Mouse (Mus musculus): ENCODE data around the gene Hoxa7. TPM values are rescaled to one million over a fixed set of nuclear protein-coding genes. Genes with fewer than 3 reads are reported as not detected.

The Hoxa7 gene
- polyA plus RNA-seq, 1 experiment, result 11.9 TPM

- TF ChIP-seq POLR2A (IDR thresholded peaks at IDR 0.05; ENCODE audit: insufficient read length, low read depth), result no peak
- TF ChIP-seq POLR2AphosphoS2 (IDR thresholded peaks at IDR 0.05; ENCODE audit: insufficient read length, low read depth), result no peak
- no peak for TF ChIP-seq REST (IDR thresholded peaks at IDR 0.05; ENCODE audit: insufficient read depth, insufficient read length)
- TF ChIP-seq CEBPB (IDR thresholded peaks at IDR 0.05; ENCODE audit: insufficient read depth, poor library complexity, severe bottlenecking), result no peak
- TF ChIP-seq MYOG (IDR thresholded peaks at IDR 0.05; ENCODE audit: control insufficient read depth in 1 of 3, insufficient read depth in 1 of 3, insufficient read length in 2 of 3, low read depth in 2 of 3), result no peak
- TF ChIP-seq USF1 (IDR thresholded peaks at IDR 0.05; ENCODE audit: low read depth), result no peak
- no peak for TF ChIP-seq MYOD1 (IDR thresholded peaks at IDR 0.05; ENCODE audit: control insufficient read depth in 1 of 3, insufficient read length in 2 of 3, low read depth in 2 of 3)
- no peak for TF ChIP-seq MAX (IDR thresholded peaks at IDR 0.05; ENCODE audit: low read depth)
- TF ChIP-seq TCF12 (IDR thresholded peaks at IDR 0.05; ENCODE audit: insufficient read depth, poor library complexity, severe bottlenecking), result no peak
- no peak for TF ChIP-seq SRF (IDR thresholded peaks at IDR 0.05; ENCODE audit: control insufficient read depth, insufficient read length, low read depth)
- no peak for TF ChIP-seq TCF3 (IDR thresholded peaks at IDR 0.05; ENCODE audit: insufficient read length, low read depth)
- no peak for TF ChIP-seq E2F4 (IDR thresholded peaks at IDR 0.05; ENCODE audit: insufficient read depth)
- Histone ChIP-seq H3ac (ENCODE audit: control insufficient read depth, insufficient read length) (no peak overlapping the region), H3K27me3 (ENCODE audit: control insufficient read depth, insufficient read depth, insufficient read length) (no peaks in the 10 kb centered on the region), H3K79me2 (ENCODE audit: control insufficient read depth, insufficient read depth) (peaks cover 34% of the 10 kb centered on the region), H3K4me3 (no peak overlapping the region), H3K4me2 (ENCODE audit: low read depth) (no peak overlapping the region), H3K36me3 (ENCODE audit: control insufficient read depth, insufficient read depth) (peaks cover 13% of the 10 kb centered on the region)
Observed at GRCm38 (mm10) chr6:52206882-52207683, 14.6 kb downstream of the Hoxa7 start.

GRCm38 (mm10) chr6:52205638-52206621 is 15.7 kb downstream of the Hoxa7 start:
- Histone ChIP-seq H3K36me3 (ENCODE audit: control insufficient read depth, insufficient read depth) (peaks cover 16% of the 10 kb centered on the region), H3K4me2 (ENCODE audit: low read depth) (no peak overlapping the region), H3ac (ENCODE audit: control insufficient read depth, insufficient read length) (no peak overlapping the region), H3K79me2 (ENCODE audit: control insufficient read depth, insufficient read depth) (peaks cover 27% of the 10 kb centered on the region), H3K27me3 (ENCODE audit: control insufficient read depth, insufficient read depth, insufficient read length) (no peaks in the 10 kb centered on the region), H3K4me3 (no peak overlapping the region)
- no peak for TF ChIP-seq E2F4 (IDR thresholded peaks at IDR 0.05; ENCODE audit: insufficient read depth)
- no peak for TF ChIP-seq CEBPB (IDR thresholded peaks at IDR 0.05; ENCODE audit: insufficient read depth, poor library complexity, severe bottlenecking)
- no peak for TF ChIP-seq POLR2A (IDR thresholded peaks at IDR 0.05; ENCODE audit: insufficient read length, low read depth)
- TF ChIP-seq TCF3 (IDR thresholded peaks at IDR 0.05; ENCODE audit: insufficient read length, low read depth), result no peak
- TF ChIP-seq REST (IDR thresholded peaks at IDR 0.05; ENCODE audit: insufficient read depth, insufficient read length), result no peak
- TF ChIP-seq SRF (IDR thresholded peaks at IDR 0.05; ENCODE audit: control insufficient read depth, insufficient read length, low read depth), result no peak
- TF ChIP-seq TCF12 (IDR thresholded peaks at IDR 0.05; ENCODE audit: insufficient read depth, poor library complexity, severe bottlenecking), result no peak
- TF ChIP-seq MYOG (IDR thresholded peaks at IDR 0.05; ENCODE audit: control insufficient read depth in 1 of 3, insufficient read depth in 1 of 3, insufficient read length in 2 of 3, low read depth in 2 of 3), result no peak
- TF ChIP-seq POLR2AphosphoS2 (IDR thresholded peaks at IDR 0.05; ENCODE audit: insufficient read length, low read depth), result no peak
- TF ChIP-seq MAX (IDR thresholded peaks at IDR 0.05; ENCODE audit: low read depth), result no peak
- no peak for TF ChIP-seq USF1 (IDR thresholded peaks at IDR 0.05; ENCODE audit: low read depth)

GRCm38 (mm10) chr6:52205221-52205620 is 16.4 kb downstream of the Hoxa7 start:
- no peak for TF ChIP-seq TCF12 (IDR thresholded peaks at IDR 0.05; ENCODE audit: insufficient read depth, poor library complexity, severe bottlenecking)
- TF ChIP-seq USF1 (IDR thresholded peaks at IDR 0.05; ENCODE audit: low read depth), result no peak
- TF ChIP-seq SRF (IDR thresholded peaks at IDR 0.05; ENCODE audit: control insufficient read depth, insufficient read length, low read depth), result no peak
- no peak for TF ChIP-seq E2F4 (IDR thresholded peaks at IDR 0.05; ENCODE audit: insufficient read depth)
- no peak for TF ChIP-seq POLR2A (IDR thresholded peaks at IDR 0.05; ENCODE audit: insufficient read length, low read depth)
- TF ChIP-seq CEBPB (IDR thresholded peaks at IDR 0.05; ENCODE audit: insufficient read depth, poor library complexity, severe bottlenecking), result no peak
- no peak for TF ChIP-seq MYOG (IDR thresholded peaks at IDR 0.05; ENCODE audit: control insufficient read depth in 1 of 3, insufficient read depth in 1 of 3, insufficient read length in 2 of 3, low read depth in 2 of 3)
- TF ChIP-seq MAX (IDR thresholded peaks at IDR 0.05; ENCODE audit: low read depth), result no peak
- TF ChIP-seq POLR2AphosphoS2 (IDR thresholded peaks at IDR 0.05; ENCODE audit: insufficient read length, low read depth), result no peak
- TF ChIP-seq TCF3 (IDR thresholded peaks at IDR 0.05; ENCODE audit: insufficient read length, low read depth), result no peak
- TF ChIP-seq REST (IDR thresholded peaks at IDR 0.05; ENCODE audit: insufficient read depth, insufficient read length), result no peak
- no peak for TF ChIP-seq MYOD1 (IDR thresholded peaks at IDR 0.05; ENCODE audit: control insufficient read depth in 1 of 3, insufficient read length in 2 of 3, low read depth in 2 of 3)
- no peak overlapping the region for H3ac ChIP-seq (ENCODE audit: control insufficient read depth, insufficient read length)
- no peak overlapping the region for H3K4me2 ChIP-seq (ENCODE audit: low read depth)
- H3K36me3 ChIP-seq (ENCODE audit: control insufficient read depth, insufficient read depth), result peaks cover 16% of the 10 kb centered on the region
- H3K4me3 ChIP-seq, result no peak overlapping the region
- H3K27me3 ChIP-seq (ENCODE audit: control insufficient read depth, insufficient read depth, insufficient read length), result no peaks in the 10 kb centered on the region
- peaks cover 20% of the 10 kb centered on the region for H3K79me2 ChIP-seq (ENCODE audit: control insufficient read depth, insufficient read depth)

Data from myocyte (in vitro differentiated cells).